Mouse (Mus musculus) spleen, postnatal 14 days (tissue): Measurements from ENCODE around the gene Olfr960.

Experiments
- DNase-seq, 2 experiments: peaks; one replicate each; pipeline ENCODE4 v3.0.0; 2021 to 2022; ENCODE audit warnings: low spot score in 2 of 2

The Olfr960 gene

GRCm38 (mm10) chr9:39621073-39621472, at the start of gene Olfr960:
Gene Olfr960 (plus strand): TSS chr9:39621373.
- no peak for DNase-seq

DNA sequence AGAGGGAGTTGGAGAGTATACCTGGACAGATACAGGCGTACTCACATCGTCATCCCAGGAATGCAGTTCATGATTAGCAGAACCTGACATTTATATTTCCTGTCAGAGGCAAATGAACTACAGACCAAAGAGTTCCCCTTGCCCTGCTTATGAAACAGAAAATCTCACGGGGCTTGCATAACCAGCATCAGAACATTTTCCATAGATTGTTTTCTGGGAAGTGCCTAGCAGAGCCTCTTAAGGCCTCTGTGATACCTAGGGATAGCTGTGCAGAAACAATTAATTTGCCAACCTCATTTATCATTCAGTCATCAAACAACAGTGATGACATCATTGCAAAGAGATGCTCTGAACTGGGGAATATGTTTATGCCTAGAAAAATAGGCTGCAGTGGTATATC, 45.7 kb upstream of the Olfr960 start, which contains the start of gene Olfr959:
Gene Olfr959 (minus strand): TSS at position 101 of the 400 bp plus-strand sequence.
- no peak for DNase-seq

- no peak for DNase-seq
These were observed 44.1 kb upstream of the Olfr960 start for GRCm38 (mm10) chr9:39577050-39577449.

DNA sequence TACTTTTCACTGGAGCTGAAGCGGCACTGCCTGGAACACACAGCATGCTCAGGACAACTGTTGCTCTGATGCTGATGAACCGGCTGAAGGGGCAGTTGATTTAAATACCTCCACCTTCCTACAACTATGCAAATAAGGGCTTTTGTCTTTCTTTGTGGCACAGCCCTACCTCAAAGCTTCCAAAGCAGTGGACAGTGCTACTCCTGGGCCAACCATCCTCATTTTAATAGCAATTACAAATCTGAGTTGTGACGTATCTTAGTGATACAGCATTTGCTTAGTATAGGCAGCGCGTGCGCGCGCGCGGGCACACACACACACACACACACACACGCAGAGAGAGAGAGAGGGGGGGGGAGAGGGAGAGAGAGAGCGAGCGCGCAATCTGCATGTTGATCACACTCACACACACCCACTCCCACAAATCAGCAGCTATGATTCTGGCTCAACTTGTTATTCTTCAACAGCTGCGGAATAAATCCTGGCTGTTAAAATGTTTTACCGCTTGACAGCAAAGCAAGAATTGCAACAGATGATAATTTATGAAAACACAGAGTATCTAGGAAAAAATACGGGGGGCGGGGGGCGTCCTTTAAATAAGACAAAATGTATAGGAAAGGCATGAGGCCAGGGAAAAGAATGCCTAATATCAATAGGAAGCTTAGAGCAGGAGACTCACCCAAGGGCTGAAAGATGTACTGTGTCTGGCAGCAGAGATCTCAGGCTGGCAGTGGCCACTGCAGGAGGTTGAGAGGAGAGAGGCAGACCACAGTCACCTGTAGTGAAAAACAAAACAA, 18.4 kb upstream of the Olfr960 start:
- no peak for DNase-seq

GRCm38 (mm10) chr9:39603333-39603845, 17.8 kb upstream of the Olfr960 start:
- no peak for DNase-seq

DNA sequence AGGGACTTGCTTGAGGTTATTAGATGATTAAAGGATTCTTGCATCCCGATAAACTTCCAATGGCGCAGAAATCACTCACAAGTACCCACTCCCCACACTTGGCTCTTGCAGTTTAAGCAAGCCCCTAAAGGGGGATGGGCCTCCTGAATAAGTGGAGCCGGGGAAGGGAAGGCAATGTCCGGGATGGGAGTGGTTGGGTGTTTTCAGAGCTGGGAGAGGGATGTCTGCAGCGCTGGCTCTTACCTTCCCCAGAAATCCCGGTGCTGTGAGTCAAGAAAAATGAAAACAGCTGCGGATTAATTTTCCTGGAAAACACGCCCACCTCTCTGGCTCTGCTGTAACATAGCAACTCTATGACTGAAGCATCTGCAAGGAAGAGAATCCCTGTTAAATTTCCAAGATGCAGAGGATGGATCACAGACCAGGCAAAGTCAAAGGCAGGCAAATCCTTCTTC, 17.1 kb upstream of the Olfr960 start, which contains the start of gene AW551984:
Gene AW551984 (minus strand): TSS at position 405 of the 455 bp plus-strand sequence.
- no peak for DNase-seq

DNA sequence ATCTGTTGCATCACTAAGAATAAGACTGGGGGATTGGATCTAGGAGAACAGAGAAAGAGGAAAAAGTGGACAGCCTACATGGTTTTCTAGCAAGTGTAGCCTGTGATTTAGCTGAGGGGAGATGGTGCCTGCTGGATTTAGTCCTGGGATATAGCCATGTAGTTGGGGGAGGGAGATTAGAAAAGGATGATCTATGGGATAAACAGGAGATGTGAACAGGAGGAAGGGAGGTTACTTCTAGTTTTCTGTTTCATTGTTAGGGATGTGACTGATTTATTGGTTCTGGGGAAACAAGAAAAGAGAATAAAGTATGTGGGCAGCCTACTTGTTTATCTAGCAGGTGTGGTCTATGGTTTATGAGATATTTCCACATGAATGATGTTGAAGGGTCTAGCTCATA, 12.7 kb upstream of the Olfr960 start:
- DNase-seq, result no peak

GRCm38 (mm10) chr9:39610355-39610754, 10.8 kb upstream of the Olfr960 start, which contains the start of gene Olfr148:
Gene Olfr148 (plus strand): TSS chr9:39610655.
- DNase-seq, result no peak

DNA sequence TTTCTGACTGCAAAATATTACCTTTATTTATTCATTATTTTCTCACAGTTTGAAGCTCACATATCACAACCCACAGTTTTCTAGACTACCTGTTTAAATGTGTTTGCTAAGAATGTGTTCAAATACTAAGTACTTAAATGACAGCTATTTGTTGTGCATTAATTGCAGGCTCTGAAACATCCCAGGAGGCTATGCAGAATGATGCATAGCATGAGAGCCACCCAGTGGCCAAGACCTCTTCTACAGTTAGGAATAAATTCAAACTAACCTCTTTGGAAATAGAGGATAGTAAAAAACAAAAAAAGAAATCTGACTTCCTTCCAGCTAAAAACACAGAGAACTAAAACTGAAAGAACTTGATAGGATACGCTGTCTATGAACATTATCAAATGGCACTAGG, 9.2 kb upstream of the Olfr960 start:
- no peak for DNase-seq

GRCm38 (mm10) chr9:39623783-39624182, 2.6 kb downstream of the Olfr960 start:
- no peak for DNase-seq

DNA sequence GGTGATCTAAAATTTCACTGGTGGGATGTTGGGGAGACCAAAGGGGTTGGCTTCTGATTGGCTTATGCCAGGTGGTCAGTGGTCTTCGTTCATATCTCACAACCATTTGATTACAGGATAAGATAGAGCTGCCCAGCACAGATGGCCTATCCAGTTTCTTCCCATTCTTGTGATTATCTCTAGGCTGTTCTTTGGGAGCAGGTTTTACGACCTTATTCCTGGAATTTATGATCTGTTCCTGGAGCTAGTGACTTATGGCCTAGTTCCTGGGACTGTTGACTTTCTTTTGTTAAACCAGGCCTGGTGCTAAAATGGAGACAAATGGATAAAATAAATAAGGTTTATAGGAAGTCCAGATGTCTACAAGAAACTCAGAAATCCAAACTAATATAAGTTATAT, 3.5 kb downstream of the Olfr960 start:
- DNase-seq, result no peak

- no peak for DNase-seq
These were observed 7.9 kb downstream of the Olfr960 start for GRCm38 (mm10) chr9:39629069-39629468.

DNA sequence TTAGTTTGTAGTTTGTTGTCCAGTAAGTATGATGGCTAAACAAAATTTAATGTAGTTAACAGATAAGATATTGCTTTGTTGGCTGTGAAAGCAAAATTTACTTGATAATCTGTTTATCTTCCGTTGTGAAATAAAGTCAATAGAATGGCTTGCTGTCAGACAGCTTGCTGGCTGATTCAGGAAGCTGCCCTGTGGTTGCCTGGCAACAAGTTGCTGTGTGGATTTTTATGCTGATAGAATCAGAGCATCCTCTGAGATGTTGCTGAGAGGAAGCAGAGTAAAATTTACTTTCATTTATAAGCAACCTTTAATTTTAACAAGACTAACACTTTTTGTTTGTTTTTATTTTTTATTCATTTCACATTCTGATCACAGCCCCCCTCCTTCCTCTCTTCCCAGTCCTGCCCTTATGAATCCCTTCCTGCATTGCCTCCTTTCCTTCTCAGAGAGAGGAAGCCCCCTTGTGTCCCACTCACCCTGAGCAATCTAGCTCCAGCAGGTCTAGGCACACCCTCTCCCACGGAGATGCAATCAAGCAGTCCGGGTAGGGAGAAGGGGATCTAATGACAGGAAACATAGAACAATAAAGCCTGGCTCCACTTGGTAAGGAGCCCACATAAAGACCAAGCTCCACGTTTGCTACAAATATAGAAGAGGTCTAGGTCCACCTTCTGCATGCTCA, 12.9 kb downstream of the Olfr960 start:
- DNase-seq, result no peak

DNA sequence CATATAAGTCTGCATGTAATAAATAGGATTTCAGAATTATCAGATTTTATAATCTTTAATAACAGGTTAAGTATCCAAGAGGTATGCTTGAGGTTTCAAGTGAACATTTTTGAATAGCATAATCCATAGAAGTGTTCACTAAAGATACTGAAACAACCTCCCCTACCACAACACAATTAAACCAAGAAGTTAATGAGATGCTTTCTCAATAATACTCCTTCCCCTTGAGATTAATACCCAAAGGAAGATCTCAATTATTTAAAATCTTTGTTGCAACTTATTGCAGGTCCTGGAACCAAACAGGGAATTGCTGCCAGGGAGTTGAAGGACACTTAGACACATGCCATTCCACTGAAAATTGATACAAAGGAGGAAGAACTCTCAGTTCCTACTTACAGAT, 23.6 kb downstream of the Olfr960 start, which contains the start of gene Olfr961:
Gene Olfr961 (plus strand): TSS at position 301 of the 400 bp plus-strand sequence.
- no peak for DNase-seq

GRCm38 (mm10) chr9:39647382-39647781, 26.2 kb downstream of the Olfr960 start:
- DNase-seq, result no peak

DNA sequence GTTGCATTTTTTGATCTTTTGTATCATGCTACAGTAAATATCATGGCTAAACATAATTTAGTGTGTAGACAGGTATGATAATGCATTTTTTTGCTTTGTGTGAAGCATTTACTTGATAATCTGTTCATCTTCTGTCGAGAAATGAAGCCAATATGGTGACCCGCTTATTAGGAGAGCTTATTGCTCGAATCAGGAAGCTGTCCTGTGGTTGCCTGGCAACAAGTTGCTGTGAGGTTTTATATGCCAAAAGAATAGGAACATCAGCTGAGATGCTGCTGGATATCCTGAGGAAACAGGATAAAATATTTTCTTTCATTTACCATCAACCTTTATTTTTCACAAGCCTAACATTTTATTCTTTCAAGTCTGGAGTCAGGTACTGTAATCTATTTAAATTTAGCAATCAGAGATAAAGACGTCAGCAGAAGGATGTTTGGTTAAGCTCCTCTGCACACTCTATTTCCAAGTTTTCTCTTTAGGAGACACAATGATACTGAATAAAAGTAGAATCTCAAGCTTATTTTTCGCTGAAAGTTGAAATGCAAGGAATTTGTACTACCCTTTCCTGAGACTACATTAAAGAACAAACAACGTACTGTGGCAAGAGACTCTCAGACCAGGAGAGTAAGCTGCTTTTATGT, 33.7 kb downstream of the Olfr960 start:
- no peak for DNase-seq

GRCm38 (mm10) chr9:39666905-39667304, 45.7 kb downstream of the Olfr960 start, which contains the start of gene Olfr963:
Gene Olfr963 (plus strand): TSS chr9:39667205.
- DNase-seq, result no peak

DNA sequence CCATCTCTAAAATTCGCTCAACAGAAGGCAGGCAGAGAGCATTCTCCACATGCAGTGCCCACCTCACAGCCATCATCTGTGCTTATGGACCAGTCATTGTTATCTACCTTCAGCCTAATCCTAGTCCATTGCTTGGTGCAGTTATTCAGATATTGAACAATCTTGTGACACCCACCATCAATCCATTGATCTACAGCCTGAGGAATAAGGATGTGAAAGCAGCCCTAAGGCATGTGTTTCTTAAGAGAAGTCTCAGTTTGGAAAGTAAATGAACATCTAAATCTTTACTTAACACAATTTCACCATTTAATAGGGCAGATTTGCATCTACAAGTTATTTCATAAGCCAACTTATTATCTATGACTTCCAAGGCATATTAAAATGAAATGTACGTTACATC, 48.5 kb downstream of the Olfr960 start:
- DNase-seq, result no peak
